Mouse (Mus musculus): ENCODE measurements around the gene Gramd1b.

GRCm38 (mm10) chr9:40444961-40445360 is 86.2 kb downstream of the Gramd1b start:
- TF ChIP-seq EP300 (IDR thresholded peaks at IDR 0.05; ENCODE audit: low read depth): no peak
- no peak for TF ChIP-seq CTCF (IDR thresholded peaks at IDR 0.05; ENCODE audit: low read depth)

Data from heart, postnatal 0 days (tissue).